Mouse (Mus musculus) limb, embryonic 10.5 days (tissue): ENCODE data around the gene Spout1. TPM values are rescaled to one million over a fixed set of nuclear protein-coding genes. Genes with fewer than 3 reads are reported as not detected.
"Not testable (repeated sequence)": the region's sequence is repeated elsewhere in the genome, so short reads cannot be mapped to it uniquely, and the experiment has no call there.

Experiments used
- DNase-seq: peaks from one replicate; pipeline ENCODE4 v3.0.0-alpha.2; 2017; ENCODE audit warnings: low spot score
- H3K27ac ChIP-seq: fragments of 300-500 bp; sonication (generic); 2 replicates; pipeline ENCODE4 v1.5.1; 2016; ENCODE audit warnings: mild to moderate bottlenecking
- H3K27me3 ChIP-seq: fragments of 300-500 bp; sonication (generic); 2 replicates; pipeline ENCODE4 v1.6.1; 2016; ENCODE audit warnings: low read depth, mild to moderate bottlenecking; ENCODE audit not compliant: poor library complexity, severe bottlenecking
- H3K36me3 ChIP-seq: fragments of 300-500 bp; sonication (generic); 2 replicates; pipeline ENCODE4 v1.6.1; 2016; ENCODE audit warnings: mild to moderate bottlenecking, moderate library complexity
- H3K4me1 ChIP-seq: fragments of 300-500 bp; sonication (generic); 2 replicates; pipeline ENCODE4 v1.6.1; 2016
- H3K4me3 ChIP-seq: fragments of 300-500 bp; sonication (generic); 2 replicates; pipeline ENCODE4 v1.5.1; 2016; ENCODE audit warnings: mild to moderate bottlenecking, moderate library complexity
- H3K9me3 ChIP-seq: fragments of 300-500 bp; sonication (generic); replicated peaks from 2 replicates; pipeline ENCODE4 v1.6.1; 2016; ENCODE audit warnings: mild to moderate bottlenecking
- WGBS: fragments of 180-500 bp; shearing (Covaris S2); methylation state at CpG from one replicate; pipeline ENCODE4 v1.1.7; 2016; 5-methylcytosine and 5-hydroxymethylcytosine counted together
- polyA plus RNA-seq: library from polyadenylated mRNA; unstranded; fragments of >200 nt; fragmentation: Nextera tagmentation; extraction: Ambion mirVana; gene quantifications from 2 replicates; pipeline ENCODE4 v1.2.1, GENCODE M21; 2016

The Spout1 gene
- polyA plus RNA-seq, 1 experiment from 2014 or later, result 107 TPM

DNA sequence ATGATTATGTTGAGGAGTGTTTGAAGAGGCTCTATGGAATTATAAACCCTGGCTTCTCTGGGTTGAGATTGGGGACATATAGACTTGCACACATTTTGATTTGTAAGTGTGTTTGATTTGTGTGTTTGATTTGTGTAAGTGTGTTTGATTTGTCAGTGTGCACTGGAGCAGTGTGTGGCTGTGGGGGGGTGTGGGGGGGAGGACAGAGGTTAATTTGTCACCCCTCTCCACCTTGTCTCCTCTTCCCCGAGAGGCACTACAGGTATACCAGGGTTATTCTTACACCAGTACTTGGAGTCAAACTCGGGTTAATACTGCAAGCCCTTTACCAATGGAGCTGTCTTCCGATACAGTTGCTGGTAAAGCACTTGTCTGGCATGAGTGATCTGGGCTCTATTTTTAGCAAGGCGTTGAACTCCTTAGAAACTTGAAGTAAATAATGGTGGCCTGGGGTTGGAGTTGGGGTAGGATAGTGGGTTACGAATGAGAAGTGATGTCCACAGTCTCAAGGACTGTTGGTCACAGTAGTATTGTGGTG lies 22.2 kb upstream of the Spout1 start:
- Histone ChIP-seq H3K27ac (no peak overlapping the region), H3K4me1 (peaks cover 6% of the 10 kb centered on the region), H3K36me3 (no peaks in the 10 kb centered on the region), H3K4me3 (no peak overlapping the region), H3K27me3 (no peaks in the 10 kb centered on the region), H3K9me3 (no peaks in the 10 kb centered on the region)
- WGBS, result 85% methylated on average over 5 of the region's 5 CpGs
- no peak for DNase-seq

GRCm38 (mm10) chr2:30199984-30200383 lies 21.7 kb upstream of the Spout1 start:
- no peaks in the 10 kb centered on the region for H3K27me3 ChIP-seq
- peaks cover 6% of the 10 kb centered on the region for H3K4me1 ChIP-seq
- H3K27ac ChIP-seq, result no peak overlapping the region
- H3K36me3 ChIP-seq, result no peaks in the 10 kb centered on the region
- 73% methylated on average over 1 of the region's 1 CpGs for WGBS
- H3K9me3 ChIP-seq, result no peaks in the 10 kb centered on the region
- DNase-seq, result no peak
- no peak overlapping the region for H3K4me3 ChIP-seq

GRCm38 (mm10) chr2:30198021-30198420 lies 19.8 kb upstream of the Spout1 start:
- 77% methylated on average over 4 of the region's 4 CpGs for WGBS

GRCm38 (mm10) chr2:30194656-30195055 lies 16.4 kb upstream of the Spout1 start:
- H3K27ac ChIP-seq, result no peak overlapping the region
- no peaks in the 10 kb centered on the region for H3K27me3 ChIP-seq
- H3K36me3 ChIP-seq, result peaks cover 3% of the 10 kb centered on the region; the same call in 1 of the 2 replicates
- no peak overlapping the region for H3K4me3 ChIP-seq
- DNase-seq, result no peak
- WGBS, result 88% methylated on average over 3 of the region's 3 CpGs
- no peaks in the 10 kb centered on the region for H3K9me3 ChIP-seq
- no peaks in the 10 kb centered on the region for H3K4me1 ChIP-seq

More at GRCm38 (mm10) chr2:30198021-30198420, 19.8 kb upstream of the Spout1 start:
- no peaks in the 10 kb centered on the region for H3K36me3 ChIP-seq
- no peak for DNase-seq
- H3K9me3 ChIP-seq, result no peaks in the 10 kb centered on the region
- H3K4me3 ChIP-seq, result no peak overlapping the region
- no peaks in the 10 kb centered on the region for H3K27me3 ChIP-seq
- H3K4me1 ChIP-seq, result no peaks in the 10 kb centered on the region
- no peak overlapping the region for H3K27ac ChIP-seq

DNA sequence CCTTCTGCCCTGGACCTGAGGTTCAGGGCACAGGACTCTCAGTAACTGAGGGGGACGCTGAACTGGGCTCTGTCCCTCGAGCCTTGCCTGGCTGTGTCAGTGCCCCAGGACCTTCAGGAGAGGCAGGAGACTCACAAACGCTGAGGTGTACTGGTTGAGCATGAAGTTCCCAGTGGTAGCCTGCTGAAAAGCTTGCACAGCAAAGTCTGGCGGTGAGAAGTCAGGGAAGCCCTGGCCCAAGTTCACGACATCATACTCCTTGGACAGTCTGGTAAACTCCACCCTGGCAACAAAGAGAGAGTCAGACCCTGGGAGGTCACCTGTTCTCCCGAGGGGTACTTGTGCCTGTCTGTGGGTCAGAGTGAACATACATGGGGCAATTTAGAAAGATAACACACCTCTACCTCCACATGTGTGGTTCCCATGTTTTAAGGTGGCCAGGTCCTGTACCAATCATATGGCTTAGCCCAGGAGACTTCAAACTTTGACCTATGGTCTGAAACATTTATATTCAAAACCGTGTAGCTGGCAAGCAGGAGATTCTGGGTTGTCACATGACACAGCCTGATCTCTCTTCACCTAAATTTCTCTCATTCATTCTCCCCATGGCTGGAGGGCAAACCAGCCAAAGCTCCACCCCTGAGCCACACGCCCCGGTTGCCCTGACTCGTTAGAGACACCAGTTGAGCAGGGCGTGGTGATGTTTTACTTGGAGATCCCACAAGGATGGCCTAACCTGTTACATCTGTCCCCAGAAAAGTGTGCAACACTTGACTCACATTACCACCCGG lies 13.7 kb upstream of the Spout1 start:
- no peak for DNase-seq
- Histone ChIP-seq H3K4me1 (no peaks in the 10 kb centered on the region), H3K9me3 (no peaks in the 10 kb centered on the region), H3K27ac (no peak overlapping the region), H3K36me3 (peaks cover 3% of the 10 kb centered on the region; the same call in 1 of the 2 replicates), H3K27me3 (no peaks in the 10 kb centered on the region), H3K4me3 (no peak overlapping the region)
- 88% methylated on average over 12 of the region's 12 CpGs for WGBS

DNA sequence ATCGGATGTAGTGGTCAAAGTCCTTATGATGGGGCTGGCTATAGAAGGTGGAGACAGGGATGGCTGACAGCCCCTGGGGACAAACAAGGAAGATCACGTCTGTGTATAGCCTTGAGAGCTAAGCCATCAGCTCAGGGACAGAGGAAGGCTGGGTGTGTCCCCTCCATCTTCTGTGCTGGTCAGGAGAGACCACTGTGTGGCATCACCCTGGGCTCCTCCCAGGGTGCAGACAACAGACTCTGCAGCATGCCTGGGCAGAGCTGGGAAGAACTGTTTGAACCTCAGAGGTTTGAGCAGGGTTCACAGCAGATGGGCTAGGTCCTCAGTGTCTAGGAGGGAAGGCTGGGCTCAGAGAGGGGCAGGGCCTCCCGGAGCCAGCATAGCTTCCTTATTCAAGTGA lies 7.4 kb upstream of the Spout1 start:
- Histone ChIP-seq H3K9me3 (no peaks in the 10 kb centered on the region), H3K4me1 (no peaks in the 10 kb centered on the region), H3K27ac (0 out of 2 replicates have a peak overlapping the region, but pooled peaks have one; percentile 36), H3K27me3 (no peaks in the 10 kb centered on the region), H3K36me3 (peaks cover 16% of the 10 kb centered on the region), H3K4me3 (no peak overlapping the region)
- no peak for DNase-seq
- WGBS, result 83% methylated on average over 3 of the region's 3 CpGs

DNA sequence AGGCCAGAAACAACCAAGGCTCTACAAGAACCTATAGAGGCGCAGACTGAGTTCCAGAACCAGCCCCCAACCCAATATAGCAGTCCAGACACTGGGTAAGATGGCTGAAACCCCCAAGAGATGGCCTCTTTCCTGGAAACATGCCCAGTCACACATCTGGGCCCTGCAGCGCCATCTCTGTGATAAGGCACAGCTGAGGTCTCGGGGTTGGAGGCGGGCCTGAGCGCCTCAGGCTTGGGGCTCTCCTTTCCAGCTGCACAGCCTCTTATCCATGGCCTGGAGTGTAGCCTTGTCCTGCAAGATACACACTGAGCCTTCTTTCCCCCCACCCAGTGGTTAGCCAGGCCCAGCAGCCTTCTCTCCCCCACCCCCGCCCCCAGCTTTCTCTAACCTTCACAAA lies 7.0 kb upstream of the Spout1 start:
- WGBS, result 91% methylated on average over 6 of the region's 6 CpGs
- H3K36me3 ChIP-seq, result peaks cover 13% of the 10 kb centered on the region
- no peak for DNase-seq
- no peaks in the 10 kb centered on the region for H3K9me3 ChIP-seq
- no peak overlapping the region for H3K4me3 ChIP-seq
- no peak overlapping the region for H3K27ac ChIP-seq
- no peaks in the 10 kb centered on the region for H3K4me1 ChIP-seq
- no peaks in the 10 kb centered on the region for H3K27me3 ChIP-seq

GRCm38 (mm10) chr2:30183721-30184120 lies 5.5 kb upstream of the Spout1 start:
- Histone ChIP-seq H3K4me1 (no peaks in the 10 kb centered on the region), H3K27ac (no peak overlapping the region), H3K4me3 (no peak overlapping the region; the same call in 1 of the 2 replicates), H3K27me3 (no peaks in the 10 kb centered on the region), H3K9me3 (no peaks in the 10 kb centered on the region), H3K36me3 (peaks cover 13% of the 10 kb centered on the region)
- DNase-seq, result no peak
- 70% methylated on average over 3 of the region's 3 CpGs for WGBS

DNA sequence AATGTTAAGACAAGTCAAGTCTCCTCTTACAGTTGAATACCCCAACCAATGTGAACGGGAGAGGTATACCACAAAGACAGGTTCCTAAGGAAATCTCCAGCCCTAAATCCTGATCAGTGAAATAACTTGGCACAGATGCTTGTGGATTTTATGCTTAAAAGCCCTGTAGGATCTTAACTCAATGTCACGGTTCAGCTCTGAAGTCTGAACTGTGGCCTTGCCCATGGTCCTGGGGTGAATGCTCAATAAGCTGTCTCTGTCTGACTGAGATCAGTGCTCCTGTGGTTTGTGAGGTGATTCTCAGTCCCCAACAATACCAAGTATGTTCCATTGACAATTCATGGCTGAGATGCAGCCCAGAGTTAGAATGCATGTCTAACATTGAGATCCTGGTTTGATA lies 4.2 kb upstream of the Spout1 start:
- peaks cover 9% of the 10 kb centered on the region for H3K4me1 ChIP-seq
- H3K27ac ChIP-seq, result no peak overlapping the region
- peaks cover 14% of the 10 kb centered on the region for H3K36me3 ChIP-seq
- WGBS, result 91% methylated on average over 2 of the region's 2 CpGs
- no peaks in the 10 kb centered on the region for H3K9me3 ChIP-seq
- no peaks in the 10 kb centered on the region for H3K27me3 ChIP-seq
- no peak for DNase-seq
- no peak overlapping the region for H3K4me3 ChIP-seq

GRCm38 (mm10) chr2:30178711-30179110 lies 452 bp upstream of the Spout1 start:
- H3K36me3 ChIP-seq, result peaks cover 39% of the 10 kb centered on the region
- H3K9me3 ChIP-seq, H3K27me3 ChIP-seq, H3K27ac ChIP-seq, DNase-seq: not testable (repeated sequence)
- H3K4me3 ChIP-seq, result peak overlapping the region; percentile 85
- WGBS, result 68% methylated on average over 7 of the region's 7 CpGs
- peaks cover 15% of the 10 kb centered on the region for H3K4me1 ChIP-seq

DNA sequence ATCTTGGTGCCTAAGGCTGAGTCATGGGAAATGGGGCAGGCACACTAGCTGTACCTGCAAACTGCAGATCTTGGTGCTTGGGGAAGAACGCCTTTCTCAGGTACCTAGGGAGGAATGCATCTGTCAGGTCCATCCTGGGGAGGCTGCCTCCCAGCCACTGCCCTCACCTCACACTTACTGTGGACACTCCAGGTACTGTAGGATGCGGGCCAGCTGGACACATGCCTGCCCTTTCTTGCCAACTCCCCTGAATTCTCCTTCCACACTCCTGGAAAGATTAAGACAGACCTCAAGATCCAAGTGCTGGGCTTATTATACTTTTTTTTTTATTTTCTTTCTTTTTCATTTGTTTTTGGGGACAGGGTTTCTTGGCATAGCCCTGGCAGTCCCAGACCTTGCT lies 1.7 kb downstream of the Spout1 start:
- DNase-seq, result no peak
- WGBS, result 92% methylated on average over 2 of the region's 2 CpGs
- Histone ChIP-seq H3K27ac (no peak overlapping the region), H3K4me1 (peaks cover 28% of the 10 kb centered on the region), H3K27me3 (no peaks in the 10 kb centered on the region), H3K36me3 (peaks cover 54% of the 10 kb centered on the region), H3K4me3 (no peak overlapping the region), H3K9me3 (no peaks in the 10 kb centered on the region)

DNA sequence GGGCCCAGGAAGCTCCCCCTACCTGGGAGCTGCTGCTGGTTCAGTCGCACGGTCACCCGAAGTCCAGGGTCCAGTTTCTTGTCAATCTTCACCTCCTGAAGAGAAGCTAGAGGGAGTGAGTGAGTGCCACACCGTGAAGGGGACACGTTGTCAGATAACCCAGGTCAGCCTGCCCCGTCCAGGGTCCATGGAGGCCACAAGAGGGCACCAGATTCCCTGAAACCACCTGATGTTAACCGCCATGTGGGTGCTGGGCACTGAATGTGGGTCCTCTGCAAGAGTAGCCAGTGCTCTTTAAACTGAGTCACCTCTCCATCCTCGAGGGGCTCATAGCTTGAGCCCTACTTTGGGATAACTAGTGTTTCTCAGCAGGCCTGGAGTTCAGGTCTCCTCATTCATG lies 2.4 kb downstream of the Spout1 start:
- H3K27ac ChIP-seq, result no peak overlapping the region
- no peaks in the 10 kb centered on the region for H3K27me3 ChIP-seq
- H3K4me1 ChIP-seq, result peaks cover 33% of the 10 kb centered on the region
- peaks cover 54% of the 10 kb centered on the region for H3K36me3 ChIP-seq
- no peaks in the 10 kb centered on the region for H3K9me3 ChIP-seq
- 91% methylated on average over 8 of the region's 8 CpGs for WGBS
- DNase-seq, result no peak
- no peak overlapping the region for H3K4me3 ChIP-seq

GRCm38 (mm10) chr2:30173541-30174240 lies 4.6 kb downstream of the Spout1 start:
- peaks cover 33% of the 10 kb centered on the region for H3K4me1 ChIP-seq
- no peaks in the 10 kb centered on the region for H3K27me3 ChIP-seq
- no peak overlapping the region for H3K4me3 ChIP-seq
- H3K36me3 ChIP-seq, result peaks cover 54% of the 10 kb centered on the region
- DNase-seq, result no peak
- WGBS, result 97% methylated on average over 20 of the region's 20 CpGs
- no peak overlapping the region for H3K27ac ChIP-seq
- no peaks in the 10 kb centered on the region for H3K9me3 ChIP-seq
